Mouse (Mus musculus) erythroblast, embryonic 14.5 days (primary cell): ENCODE measurements around the gene Atxn1.

Source experiments
- GATA1 ChIP-seq: IDR thresholded peaks from 2 replicates; pipeline ENCODE4 v1.6.1; 2012; ENCODE audit warnings: low read length, inconsistent platforms, mixed read lengths
- TAL1 ChIP-seq: IDR thresholded peaks from 3 replicates; pipeline ENCODE4 v1.6.1; 2012; ENCODE audit warnings: low read length, inconsistent platforms, mixed read lengths

GRCm38 (mm10) chr13:45582294-45582693 is 382.5 kb downstream of the Atxn1 start:
- no peak for TF ChIP-seq GATA1
- TF ChIP-seq TAL1, result no peak
